Mouse (Mus musculus): ENCODE data around the gene Rrp12.
"Not testable (repeated sequence)": the region's sequence is repeated elsewhere in the genome, so short reads cannot be mapped to it uniquely, and the experiment has no call there.

Gene Rrp12

DNA sequence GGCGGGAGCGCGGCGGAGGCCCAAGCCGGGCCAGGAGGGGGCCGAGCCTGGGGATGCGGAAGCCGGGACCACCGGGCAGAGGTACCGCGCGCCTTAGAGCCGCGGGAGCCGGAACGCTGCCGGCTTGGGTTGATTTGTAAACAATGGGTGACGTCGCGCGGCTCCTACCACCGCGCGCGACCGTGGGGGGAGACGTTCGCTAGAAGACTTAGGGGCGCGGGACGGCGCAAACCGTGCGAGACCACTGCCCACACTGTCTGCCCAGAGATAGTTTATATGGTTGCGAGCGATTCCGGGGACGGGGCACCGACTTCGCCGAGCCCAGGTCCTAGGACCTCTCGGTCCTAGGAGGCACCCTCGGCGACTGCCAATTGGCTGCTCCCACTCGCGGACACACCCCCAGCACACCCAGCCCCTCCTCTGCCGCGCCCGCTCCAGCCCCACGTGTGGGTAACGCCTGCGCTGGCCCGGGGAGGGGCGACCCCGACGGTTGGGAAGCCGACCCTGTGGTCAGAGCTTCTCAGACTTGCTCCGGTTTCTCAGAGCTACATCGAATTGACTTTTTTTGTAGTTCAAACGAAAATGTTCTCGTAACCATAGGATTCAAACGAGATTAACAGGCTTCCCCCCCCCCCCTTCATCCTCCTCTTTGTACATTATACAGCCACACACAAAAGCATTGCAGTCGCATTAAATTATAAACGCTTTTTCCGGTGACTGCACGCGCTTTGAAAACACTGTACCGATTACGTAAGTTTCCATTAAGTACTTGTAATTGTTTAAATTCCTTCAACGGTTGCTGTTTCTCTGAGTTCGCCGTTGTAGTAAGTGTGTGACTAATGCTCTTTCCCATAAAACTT is 47.8 kb downstream of the Rrp12 start, which contains the start of gene Frat2:
Frat2 (minus strand) TSS at position 141 of the 860 bp plus-strand sequence.
- peak; percentile 77 for DNase-seq (ENCODE audit: low read depth, low spot score)

- not testable (repeated sequence) for DNase-seq (ENCODE audit: low read depth, low spot score)
Observed at GRCm38 (mm10) chr19:41847614-41847991, 48.4 kb downstream of the Rrp12 start.

- DNase-seq (ENCODE audit: low read depth, low spot score): no peak
Observed at GRCm38 (mm10) chr19:41847091-41847581, 48.8 kb downstream of the Rrp12 start.

GRCm38 (mm10) chr19:41846366-41847090 is 49.4 kb downstream of the Rrp12 start:
- no peak for DNase-seq (ENCODE audit: low read depth, low spot score)

GRCm38 (mm10) chr19:41844345-41844744 is 51.6 kb downstream of the Rrp12 start:
- DNase-seq (ENCODE audit: low read depth, low spot score): no peak

DNA sequence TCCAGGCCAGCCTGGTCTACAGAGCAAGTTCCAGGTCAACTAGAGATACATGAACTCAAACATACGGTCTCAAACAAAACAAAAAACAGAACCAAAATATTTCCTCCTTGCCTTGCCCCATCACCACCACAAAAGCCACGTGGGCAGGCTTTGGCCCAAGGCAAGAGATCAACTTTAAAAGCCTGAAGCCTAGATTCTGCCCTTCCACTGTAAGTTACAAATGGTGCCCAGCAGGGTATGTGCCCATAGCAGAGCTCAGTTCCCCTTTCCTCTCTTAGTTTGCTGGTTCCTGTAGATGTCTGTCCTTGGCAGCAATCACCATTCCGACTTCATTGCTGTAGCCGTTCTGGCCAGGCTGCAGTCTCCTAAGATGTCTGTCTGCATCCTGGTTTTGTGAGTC is 53.3 kb downstream of the Rrp12 start:
- no peak for DNase-seq (ENCODE audit: low read depth, low spot score)

- DNase-seq (ENCODE audit: low read depth, low spot score): no peak
Observed at GRCm38 (mm10) chr19:41842196-41842595, 53.8 kb downstream of the Rrp12 start.

- no peak for DNase-seq (ENCODE audit: low read depth, low spot score)
Observed at GRCm38 (mm10) chr19:41841105-41841750, 54.7 kb downstream of the Rrp12 start.

- DNase-seq (ENCODE audit: low read depth, low spot score): no peak
Observed at GRCm38 (mm10) chr19:41839685-41840084, 56.3 kb downstream of the Rrp12 start.

DNA sequence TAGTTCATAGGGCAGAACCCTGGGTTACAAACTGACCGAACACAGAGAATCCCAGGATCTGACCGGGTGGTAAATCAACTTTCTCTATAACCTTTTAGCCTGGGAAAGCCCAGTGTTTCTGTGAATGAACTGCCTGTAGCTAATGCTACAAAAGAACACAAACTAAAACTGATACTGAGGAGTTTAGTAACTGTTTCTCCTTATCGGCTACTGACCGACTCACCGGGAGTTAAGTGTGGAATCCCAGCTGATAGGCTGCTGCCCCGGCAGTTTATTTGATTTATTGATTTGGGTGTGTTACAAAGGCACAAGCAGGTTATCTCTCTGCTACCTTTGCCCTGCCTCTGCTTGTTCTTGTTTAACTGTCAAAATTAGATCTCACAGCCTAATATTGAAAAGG is 57.2 kb downstream of the Rrp12 start:
- no peak for DNase-seq (ENCODE audit: low read depth, low spot score)

DNA sequence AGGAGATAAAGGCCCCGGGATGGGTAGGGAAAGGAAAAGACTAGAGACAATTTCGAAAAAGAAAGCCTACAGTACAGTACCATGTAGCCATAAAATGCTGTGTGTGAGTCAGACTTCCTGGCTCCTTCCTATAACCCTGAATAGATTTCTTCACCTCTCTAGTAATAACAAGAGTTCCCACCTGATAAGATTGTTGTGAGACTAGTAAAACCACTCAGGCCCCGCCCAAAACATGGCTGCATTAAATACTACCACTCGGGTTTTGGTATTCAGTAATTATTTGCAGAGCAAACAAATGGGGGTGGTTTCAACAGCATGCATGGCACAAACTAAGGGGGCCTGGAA is 58.1 kb downstream of the Rrp12 start:
- DNase-seq (ENCODE audit: low read depth, low spot score): no peak

- DNase-seq (ENCODE audit: low read depth, low spot score): no peak
Observed at GRCm38 (mm10) chr19:41837194-41837916, 58.6 kb downstream of the Rrp12 start.

- DNase-seq (ENCODE audit: low read depth, low spot score): no peak
Observed at GRCm38 (mm10) chr19:41836719-41837118, 59.3 kb downstream of the Rrp12 start.

DNA sequence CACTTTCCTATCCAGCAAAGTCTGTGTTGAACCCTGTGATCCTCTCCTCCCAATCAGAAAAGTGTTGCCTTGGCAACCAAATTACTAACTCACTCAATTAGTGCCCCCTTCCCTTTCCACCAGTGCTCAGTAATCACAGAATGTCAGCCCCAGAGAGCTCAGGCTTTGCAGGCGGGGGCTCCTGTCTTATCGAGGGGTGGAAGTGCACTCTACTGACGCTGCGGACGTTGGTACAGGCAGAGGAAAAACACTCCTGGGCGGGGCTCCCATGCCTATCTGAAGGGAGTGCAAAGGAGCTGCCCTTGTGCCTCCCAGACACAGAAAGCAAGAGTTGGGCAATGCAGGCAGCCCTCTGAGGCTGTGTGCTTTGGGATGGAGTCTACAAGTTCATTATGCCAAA is 60.2 kb downstream of the Rrp12 start:
- DNase-seq (ENCODE audit: low read depth, low spot score): no peak

GRCm38 (mm10) chr19:41835407-41835806 is 60.6 kb downstream of the Rrp12 start:
- no peak for DNase-seq (ENCODE audit: low read depth, low spot score)

- DNase-seq (ENCODE audit: low read depth, low spot score): no peak
Observed at GRCm38 (mm10) chr19:41832501-41833201, 63.3 kb downstream of the Rrp12 start.

- DNase-seq (ENCODE audit: low read depth, low spot score): no peak
Observed at GRCm38 (mm10) chr19:41831718-41832391, 64.1 kb downstream of the Rrp12 start.

DNA sequence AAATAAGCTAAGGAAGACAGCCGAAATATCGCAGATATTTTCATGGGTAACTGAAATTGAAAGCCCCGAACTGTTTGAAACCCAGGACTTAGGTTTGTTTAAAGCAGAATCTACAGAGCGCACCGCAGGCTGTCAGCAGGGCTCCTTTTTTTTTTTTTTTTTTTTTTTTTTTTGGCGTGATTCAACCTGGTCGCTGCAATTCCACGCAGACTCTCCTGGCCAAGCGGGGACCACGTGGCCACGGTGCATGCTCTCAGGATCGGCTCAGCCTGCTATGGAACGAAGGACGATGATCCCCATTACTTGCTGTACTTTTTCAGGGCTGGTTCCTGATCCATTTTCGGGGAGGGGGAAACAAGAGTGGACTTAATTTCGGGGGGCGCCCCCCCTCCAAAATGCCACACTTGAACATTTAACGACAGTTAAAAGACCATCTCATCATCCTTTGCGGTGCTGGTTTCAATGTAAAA is 64.8 kb downstream of the Rrp12 start:
- DNase-seq (ENCODE audit: low read depth, low spot score): no peak

DNA sequence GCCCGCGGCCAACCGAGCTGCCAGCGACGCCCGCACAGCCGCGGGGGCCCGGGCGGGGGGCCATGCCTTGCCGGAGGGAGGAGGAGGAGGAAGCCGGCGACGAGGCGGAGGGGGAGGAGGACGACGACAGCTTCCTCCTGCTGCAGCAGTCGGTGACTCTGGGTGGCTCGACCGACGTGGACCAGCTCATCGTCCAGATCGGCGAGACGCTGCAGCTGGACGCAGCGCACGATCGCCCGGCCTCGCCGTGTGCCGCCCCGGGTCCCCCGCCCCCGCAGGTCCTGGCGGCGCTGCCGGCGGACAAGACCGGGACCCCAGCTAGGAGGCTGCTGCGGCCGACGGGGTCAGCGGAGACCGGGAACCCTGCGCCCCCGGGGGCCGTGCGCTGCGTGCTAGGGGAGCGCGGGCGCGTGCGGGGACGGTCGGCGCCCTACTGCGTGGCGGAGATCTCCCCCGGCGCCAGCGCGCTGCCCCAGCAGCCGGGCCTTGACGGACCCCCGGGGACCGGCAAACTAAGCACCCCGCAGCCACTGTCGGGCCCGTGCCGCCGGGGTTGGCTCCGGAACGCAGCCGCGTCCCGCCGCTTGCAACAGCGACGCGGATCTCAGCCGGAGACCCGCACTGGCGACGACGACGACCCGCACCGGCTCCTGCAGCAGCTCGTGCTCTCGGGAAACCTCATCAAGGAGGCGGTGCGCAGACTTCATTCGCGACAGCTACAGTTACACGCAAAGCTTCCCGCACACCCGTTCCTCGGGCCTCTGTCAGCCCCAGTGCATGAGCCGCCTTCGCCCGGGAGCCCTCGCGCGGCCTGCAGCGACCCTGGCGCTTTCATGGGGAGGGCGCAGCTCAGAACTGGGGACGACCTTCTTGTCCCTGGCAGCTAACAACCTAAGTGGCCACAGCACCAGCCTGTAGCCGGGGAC is 65.6 kb downstream of the Rrp12 start:
- no peak for DNase-seq (ENCODE audit: low read depth, low spot score)

All from WW6 (cell line).